Mouse (Mus musculus): Measurements from ENCODE around the gene Arap1.

GRCm38 (mm10) chr7:101332045-101332831, 15.6 kb upstream of the Arap1 start:
- TF ChIP-seq POLR2A (IDR thresholded peaks at IDR 0.05; ENCODE audit: low read depth, low read length) (no peak), CTCF (IDR thresholded peaks at IDR 0.05; ENCODE audit: extremely low read depth, insufficient read depth, insufficient read length, insufficient replicate concordance) (no peak)
